Mouse (Mus musculus): ENCODE measurements around the gene Cacnb1. TPM values are rescaled to one million over a fixed set of nuclear protein-coding genes. Genes with fewer than 3 reads are reported as not detected.

The Cacnb1 gene
- total RNA-seq, 1 experiment = 6.2 TPM

- Histone ChIP-seq H3K9ac (ENCODE audit: insufficient read depth, low read depth, low read length, poor library complexity, severe bottlenecking) (no peak overlapping the region), H3K36me3 (ENCODE audit: control insufficient read depth, insufficient read depth, low read length, poor library complexity, severe bottlenecking) (peaks cover 33% of the 10 kb centered on the region), H3K9me3 (ENCODE audit: control insufficient read depth, insufficient read depth, low read depth, low read length) (no peaks in the 10 kb centered on the region), H3K4me3 (ENCODE audit: insufficient read depth in 1 of 2, low read depth in 1 of 2, low read length in 2 of 2, poor library complexity in 1 of 2, severe bottlenecking in 1 of 2) (no peak overlapping the region), H3K4me1 (ENCODE audit: control insufficient read depth in 2 of 2, insufficient read depth in 2 of 2, low read length in 2 of 2, poor library complexity in 1 of 2) (peaks cover 0 to 8% of the 10 kb centered on the region in 2 experiments; a peak in 2 of 4 replicates), H3K27ac (ENCODE audit: insufficient read depth, low read depth, low read length, poor library complexity, severe bottlenecking) (peak overlapping the region; percentile 14; the same call in 1 of the 2 replicates)
- in situ Hi-C loops (cut with MboI; ENCODE audit: low sequenced_read_pairs in 2 of 2, unreplicated experiment in 2 of 2) = no loop called here
- TF ChIP-seq CHD2 (IDR thresholded peaks at IDR 0.05; ENCODE audit: low read depth, low read length) (peak; percentile 7; the same call in 1 of the 2 replicates), ZC3H11A (IDR thresholded peaks at IDR 0.05; ENCODE audit: borderline replicate concordance, low read depth, low read length) (no peak)
- no peak for DNase-seq (ENCODE audit: low read depth, low spot score)
These were observed 8.0 kb upstream of the Cacnb1 start for GRCm38 (mm10) chr11:98030701-98031442.

GRCm38 (mm10) chr11:98027785-98028184 lies 5.0 kb upstream of the Cacnb1 start:
- Histone ChIP-seq H3K4me3 (ENCODE audit: insufficient read depth in 1 of 2, low read depth in 1 of 2, low read length in 2 of 2, poor library complexity in 1 of 2, severe bottlenecking in 1 of 2) (peak overlapping the region; percentile 70 to 94), H3K27ac (ENCODE audit: insufficient read depth, low read depth, low read length, poor library complexity, severe bottlenecking) (no peak overlapping the region; the same call in 1 of the 2 replicates), H3K9me3 (ENCODE audit: control insufficient read depth, insufficient read depth, low read depth, low read length) (no peaks in the 10 kb centered on the region), H3K36me3 (ENCODE audit: control insufficient read depth, insufficient read depth, low read length, poor library complexity, severe bottlenecking) (peaks cover 33% of the 10 kb centered on the region), H3K4me1 (ENCODE audit: control insufficient read depth in 2 of 2, insufficient read depth in 2 of 2, low read length in 2 of 2, poor library complexity in 1 of 2) (peaks cover 0 to 8% of the 10 kb centered on the region in 2 experiments; a peak in 2 of 4 replicates), H3K9ac (ENCODE audit: insufficient read depth, low read depth, low read length, poor library complexity, severe bottlenecking) (peak overlapping the region; percentile 100)
- in situ Hi-C loops (cut with MboI; ENCODE audit: low sequenced_read_pairs in 2 of 2, unreplicated experiment in 2 of 2) = no loop called here
- DNase-seq (ENCODE audit: low read depth, low spot score) = no peak
- TF ChIP-seq MAFK (IDR thresholded peaks at IDR 0.05; ENCODE audit: insufficient read depth, low read depth, low read length) = no peak
- TF ChIP-seq ZC3H11A (IDR thresholded peaks at IDR 0.05; ENCODE audit: borderline replicate concordance, low read depth, low read length) = no peak
- TF ChIP-seq HCFC1 (IDR thresholded peaks at IDR 0.05; ENCODE audit: borderline replicate concordance, insufficient read depth, low read length) = no peak
- TF ChIP-seq CHD2 (IDR thresholded peaks at IDR 0.05; ENCODE audit: low read depth, low read length) = no peak
- TF ChIP-seq ZNF384 (IDR thresholded peaks at IDR 0.05; ENCODE audit: low read depth, low read length) = no peak

GRCm38 (mm10) chr11:98027297-98027688 lies 4.5 kb upstream of the Cacnb1 start:
- TF ChIP-seq ZC3H11A (IDR thresholded peaks at IDR 0.05; ENCODE audit: borderline replicate concordance, low read depth, low read length) (no peak), CHD2 (IDR thresholded peaks at IDR 0.05; ENCODE audit: low read depth, low read length) (no peak), ZNF384 (IDR thresholded peaks at IDR 0.05; ENCODE audit: low read depth, low read length) (no peak), HCFC1 (IDR thresholded peaks at IDR 0.05; ENCODE audit: borderline replicate concordance, insufficient read depth, low read length) (no peak), MAFK (IDR thresholded peaks at IDR 0.05; ENCODE audit: insufficient read depth, low read depth, low read length) (no peak)
- in situ Hi-C loops (cut with MboI; ENCODE audit: low sequenced_read_pairs in 2 of 2, unreplicated experiment in 2 of 2) = no loop called here
- peak overlapping the region; percentile 100 for H3K9ac ChIP-seq (ENCODE audit: insufficient read depth, low read depth, low read length, poor library complexity, severe bottlenecking)
- peaks cover 33% of the 10 kb centered on the region for H3K36me3 ChIP-seq (ENCODE audit: control insufficient read depth, insufficient read depth, low read length, poor library complexity, severe bottlenecking)
- H3K27ac ChIP-seq (ENCODE audit: insufficient read depth, low read depth, low read length, poor library complexity, severe bottlenecking) = peak overlapping the region; percentile 87
- H3K4me3 ChIP-seq (ENCODE audit: insufficient read depth in 1 of 2, low read depth in 1 of 2, low read length in 2 of 2, poor library complexity in 1 of 2, severe bottlenecking in 1 of 2) = peak overlapping the region; percentile 70 to 94
- DNase-seq (ENCODE audit: low read depth, low spot score) = no peak
- peaks cover 0 to 8% of the 10 kb centered on the region in 2 experiments; a peak in 2 of 4 replicates for H3K4me1 ChIP-seq (ENCODE audit: control insufficient read depth in 2 of 2, insufficient read depth in 2 of 2, low read length in 2 of 2, poor library complexity in 1 of 2)
- H3K9me3 ChIP-seq (ENCODE audit: control insufficient read depth, insufficient read depth, low read depth, low read length) = no peaks in the 10 kb centered on the region

- peaks cover 33% of the 10 kb centered on the region for H3K36me3 ChIP-seq (ENCODE audit: control insufficient read depth, insufficient read depth, low read length, poor library complexity, severe bottlenecking)
- H3K4me3 ChIP-seq (ENCODE audit: insufficient read depth in 1 of 2, low read depth in 1 of 2, low read length in 2 of 2, poor library complexity in 1 of 2, severe bottlenecking in 1 of 2) = peak within 1 kb of the TSS; percentile 70 to 94
- peak; percentile 83 for DNase-seq (ENCODE audit: low read depth, low spot score)
- no peaks in the 10 kb centered on the region for H3K9me3 ChIP-seq (ENCODE audit: control insufficient read depth, insufficient read depth, low read depth, low read length)
- H3K4me1 ChIP-seq (ENCODE audit: control insufficient read depth in 2 of 2, insufficient read depth in 2 of 2, low read length in 2 of 2, poor library complexity in 1 of 2) = peaks cover 0 to 8% of the 10 kb centered on the region in 2 experiments; a peak in 2 of 4 replicates
- H3K9ac ChIP-seq (ENCODE audit: insufficient read depth, low read depth, low read length, poor library complexity, severe bottlenecking) = peak within 1 kb of the TSS; percentile 100
- TF ChIP-seq CHD2 (IDR thresholded peaks at IDR 0.05; ENCODE audit: low read depth, low read length) = peak; percentile 86
- peak; percentile 69; the same call in 1 of the 2 replicates for TF ChIP-seq HCFC1 (IDR thresholded peaks at IDR 0.05; ENCODE audit: borderline replicate concordance, insufficient read depth, low read length)
- TF ChIP-seq ZC3H11A (IDR thresholded peaks at IDR 0.05; ENCODE audit: borderline replicate concordance, low read depth, low read length) = no peak
- in situ Hi-C loops (cut with MboI; ENCODE audit: low sequenced_read_pairs in 2 of 2, unreplicated experiment in 2 of 2) = no loop called here
- peak within 1 kb of the TSS; percentile 87 for H3K27ac ChIP-seq (ENCODE audit: insufficient read depth, low read depth, low read length, poor library complexity, severe bottlenecking)
These were observed 3.9 kb upstream of the Cacnb1 start, which contains the start of gene Rpl19 for GRCm38 (mm10) chr11:98026570-98027296. Gene Rpl19 (plus strand): TSS chr11:98026710.

Measured in ES-E14 (cell line).